Mouse (Mus musculus) embryonic fibroblast, embryonic 13.5 days (primary cell): ENCODE measurements around the gene Mapt.

Experiments used
- CTCF ChIP-seq: IDR thresholded peaks from 2 replicates; pipeline ENCODE4 v1.5.1; 2011; ENCODE audit warnings: mild to moderate bottlenecking, control low read depth, low read length, moderate library complexity, borderline replicate concordance; ENCODE audit not compliant: insufficient read depth
- POLR2A ChIP-seq: IDR thresholded peaks from 2 replicates; pipeline ENCODE4 v1.6.1; 2011; ENCODE audit warnings: low read depth, mild to moderate bottlenecking, control low read depth, low read length, moderate library complexity

- TF ChIP-seq POLR2A (no peak), CTCF (no peak)
Measured at GRCm38 (mm10) chr11:104247141-104247717, 16.0 kb downstream of the Mapt start.
